Mouse (Mus musculus): ENCODE measurements at regions not wholly inside any gene's neighbourhood (a gene's known extent, or its start where the extent isn't known, plus 50 kb on each side); places are given as distances from the start of the nearest gene placed in this dataset.

DNA sequence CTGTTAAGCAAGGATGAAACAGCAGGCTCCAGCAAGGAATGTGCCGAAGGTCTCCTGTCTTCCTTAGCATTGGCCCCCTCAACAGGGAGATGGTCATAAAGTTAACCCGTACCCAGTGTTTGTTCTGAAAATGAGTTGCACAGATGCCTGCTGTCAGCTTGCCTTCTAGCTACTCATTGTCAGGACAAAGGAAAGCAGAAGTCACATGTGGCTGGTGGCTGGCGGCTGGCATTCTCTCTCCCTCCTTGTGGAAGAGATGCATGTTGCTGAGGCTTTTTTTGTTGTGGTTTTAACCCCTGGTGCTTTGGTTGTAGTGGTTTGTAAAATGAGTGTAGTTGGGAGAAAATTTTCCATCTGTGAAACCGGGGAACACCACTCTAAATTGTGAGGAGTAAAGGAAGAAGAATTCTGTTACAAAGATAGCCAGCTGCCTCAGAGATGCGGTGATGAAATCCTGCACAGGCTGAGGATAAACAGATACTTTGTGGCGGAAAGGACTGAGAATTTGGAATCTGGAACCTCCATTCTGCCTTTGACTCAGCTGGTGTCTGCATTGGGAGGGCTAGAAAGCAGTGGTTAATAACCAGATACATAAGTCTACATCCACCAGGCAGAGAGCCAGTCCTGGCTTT lies 220.2 kb downstream of the Snx13 start:
- WGBS, result 66% methylated on average over 6 of the region's 6 CpGs
- no peak for DNase-seq
- Histone ChIP-seq H3K4me3 (replicated peaks; ENCODE audit: extremely low read depth, low read depth, low read length) (no peak overlapping the region), H3K4me1 (ENCODE audit: control insufficient read depth, insufficient read depth, low read length) (peaks cover 3% of the 10 kb centered on the region; the same call in 1 of the 2 replicates)
- TF ChIP-seq POLR2A (IDR thresholded peaks at IDR 0.05; ENCODE audit: borderline replicate concordance, extremely low read depth, low read depth, low read length), result no peak
- TF ChIP-seq CTCF (IDR thresholded peaks at IDR 0.05; ENCODE audit: insufficient read depth, low read length), result no peak

DNA sequence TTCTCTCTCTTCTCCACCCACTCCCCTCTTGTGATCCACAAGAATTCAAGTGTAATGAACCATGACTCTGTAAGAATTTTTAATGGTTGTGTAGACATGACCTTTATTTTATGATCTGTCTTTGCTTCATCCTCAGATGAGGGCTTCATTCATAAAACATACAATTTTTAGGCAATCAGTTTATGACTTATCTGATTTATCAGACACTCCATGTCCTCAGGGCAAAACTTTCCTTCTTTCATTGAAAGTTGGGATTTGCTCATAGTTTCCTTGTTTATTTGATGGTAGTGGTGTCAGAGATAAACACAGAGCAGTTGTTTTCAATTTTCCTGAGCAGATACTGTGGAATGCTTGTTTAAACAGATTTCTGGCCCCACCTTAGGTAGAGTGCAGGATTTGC lies 212.8 kb downstream of the Snx13 start:
- Histone ChIP-seq H3K4me3 (replicated peaks; ENCODE audit: extremely low read depth, low read depth, low read length) (no peak overlapping the region), H3K4me1 (ENCODE audit: control insufficient read depth, insufficient read depth, low read length) (no peaks in the 10 kb centered on the region)
- TF ChIP-seq POLR2A (IDR thresholded peaks at IDR 0.05; ENCODE audit: borderline replicate concordance, extremely low read depth, low read depth, low read length), result no peak
- TF ChIP-seq CTCF (IDR thresholded peaks at IDR 0.05; ENCODE audit: insufficient read depth, low read length), result no peak
- no peak for DNase-seq

DNA sequence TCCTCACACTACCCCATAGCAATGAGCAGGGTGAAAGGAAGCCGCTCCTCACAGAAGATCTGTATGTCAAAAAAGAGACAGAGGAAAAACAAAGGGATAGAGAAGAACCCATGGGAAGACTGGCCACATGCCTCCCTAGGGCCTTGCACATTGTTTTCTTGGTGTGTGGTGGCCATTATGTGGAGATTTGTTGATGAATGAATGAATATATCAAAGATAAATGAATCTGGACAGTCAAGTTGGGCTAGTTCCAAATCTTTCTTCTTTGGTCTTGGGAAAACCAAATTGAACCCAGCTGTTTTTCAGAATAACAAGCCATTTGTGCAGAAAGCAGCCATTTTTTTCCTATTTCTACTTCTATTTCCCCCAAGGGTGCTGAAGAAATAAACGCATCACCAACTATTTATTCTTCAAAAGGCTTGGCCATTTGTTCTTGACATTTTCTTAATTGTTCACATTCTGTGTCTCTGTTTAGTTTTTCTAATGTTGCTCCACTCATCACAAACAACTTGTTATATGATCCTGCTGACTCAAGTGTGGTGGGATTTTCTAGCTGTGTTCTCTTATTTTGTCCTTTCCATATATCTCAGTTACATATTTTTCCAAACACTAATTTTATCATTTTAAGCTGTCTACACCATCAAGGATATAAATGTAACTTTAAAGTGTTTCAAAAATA lies 208.9 kb downstream of the Snx13 start:
- WGBS, result 75% methylated on average over 2 of the region's 2 CpGs
- TF ChIP-seq CTCF (IDR thresholded peaks at IDR 0.05; ENCODE audit: insufficient read depth, low read length), result no peak
- TF ChIP-seq POLR2A (IDR thresholded peaks at IDR 0.05; ENCODE audit: borderline replicate concordance, extremely low read depth, low read depth, low read length), result no peak
- no peak for DNase-seq
- Histone ChIP-seq H3K4me1 (ENCODE audit: control insufficient read depth, insufficient read depth, low read length) (no peaks in the 10 kb centered on the region), H3K4me3 (replicated peaks; ENCODE audit: extremely low read depth, low read depth, low read length) (no peak overlapping the region)

DNA sequence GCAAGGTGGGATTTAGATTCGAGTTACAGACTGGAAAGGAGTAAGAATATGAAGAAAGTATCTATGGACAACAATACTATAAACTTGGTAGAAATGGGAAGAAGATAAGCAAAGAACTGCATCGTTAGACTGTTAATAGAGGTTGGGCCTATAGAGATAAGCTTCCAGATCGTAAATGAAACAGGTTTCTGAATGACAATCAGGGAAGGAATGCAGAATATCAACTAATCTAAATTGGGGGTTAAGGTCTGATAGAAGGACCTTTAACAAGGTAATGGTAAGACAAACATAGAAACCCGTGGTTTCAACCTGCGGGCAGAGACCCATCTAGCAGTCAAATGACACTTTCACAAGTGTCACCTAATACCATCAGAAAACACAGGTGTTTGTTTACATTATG lies 201.5 kb downstream of the Snx13 start:
- TF ChIP-seq CTCF (IDR thresholded peaks at IDR 0.05; ENCODE audit: insufficient read depth, low read length) (no peak), POLR2A (IDR thresholded peaks at IDR 0.05; ENCODE audit: borderline replicate concordance, extremely low read depth, low read depth, low read length) (no peak)
- DNase-seq, result no peak
- Histone ChIP-seq H3K4me3 (replicated peaks; ENCODE audit: extremely low read depth, low read depth, low read length) (no peak overlapping the region), H3K4me1 (ENCODE audit: control insufficient read depth, insufficient read depth, low read length) (peaks cover 4% of the 10 kb centered on the region)
- 71% methylated on average over 5 of the region's 5 CpGs for WGBS

DNA sequence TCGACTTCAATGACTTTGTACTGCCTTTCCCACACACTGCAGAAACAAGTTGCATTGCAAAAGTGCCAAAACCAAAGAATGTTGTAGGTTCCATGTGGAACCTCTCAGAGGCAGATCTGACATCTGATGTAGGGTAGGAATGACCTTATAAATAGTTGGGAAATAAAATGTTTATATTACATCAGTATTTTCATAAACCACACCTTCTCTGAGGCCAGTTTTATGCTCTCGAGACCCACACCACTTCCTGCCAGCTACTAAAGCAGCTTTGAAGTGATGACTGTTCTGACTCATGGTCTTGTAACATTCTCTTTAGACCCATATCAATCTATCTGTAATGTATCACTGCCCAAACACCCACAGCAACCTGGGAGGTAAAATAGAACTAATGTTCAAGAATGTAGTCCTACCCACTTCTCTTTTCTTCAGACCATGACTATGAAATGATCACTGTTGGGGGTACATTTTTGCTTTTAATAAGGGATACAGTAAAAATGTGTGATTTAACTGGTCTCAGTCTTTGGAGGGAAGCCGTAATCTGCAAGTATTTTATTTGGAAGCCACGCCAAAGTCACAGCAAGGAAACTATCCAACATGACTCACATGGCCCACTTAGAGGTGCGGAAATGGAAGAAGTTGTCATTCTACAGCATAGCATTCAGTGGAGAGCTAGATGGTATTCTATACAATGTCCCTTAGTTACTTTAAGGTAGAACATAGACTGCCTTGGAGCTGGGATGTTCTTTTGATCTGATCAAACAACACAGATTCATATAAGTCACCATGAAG lies 199.4 kb downstream of the Snx13 start:
- TF ChIP-seq POLR2A (IDR thresholded peaks at IDR 0.05; ENCODE audit: borderline replicate concordance, extremely low read depth, low read depth, low read length) (no peak), CTCF (IDR thresholded peaks at IDR 0.05; ENCODE audit: insufficient read depth, low read length) (no peak)
- H3K4me3 ChIP-seq (replicated peaks; ENCODE audit: extremely low read depth, low read depth, low read length), result no peak overlapping the region
- peaks cover 4% of the 10 kb centered on the region for H3K4me1 ChIP-seq (ENCODE audit: control insufficient read depth, insufficient read depth, low read length)
- DNase-seq, result no peak
- 52% methylated on average over 5 of the region's 5 CpGs for WGBS

DNA sequence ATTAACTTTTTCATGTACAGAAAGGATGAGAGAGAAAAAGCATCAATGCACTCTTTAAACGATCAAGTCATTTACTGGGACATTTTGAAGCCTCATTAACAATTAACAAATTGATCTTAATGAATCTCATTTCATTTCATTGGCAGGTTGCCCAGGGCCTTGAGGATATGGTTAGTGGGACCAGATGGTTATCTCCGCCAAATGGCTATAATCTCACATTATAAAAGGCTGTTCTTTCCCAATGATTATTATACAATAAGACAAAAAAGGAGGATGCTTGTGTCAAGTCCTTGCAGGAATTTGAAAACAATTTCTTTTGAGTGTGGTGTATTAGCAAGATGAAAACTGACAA lies 185.3 kb downstream of the Snx13 start:
- Histone ChIP-seq H3K4me3 (replicated peaks; ENCODE audit: extremely low read depth, low read depth, low read length) (no peak overlapping the region), H3K4me1 (ENCODE audit: control insufficient read depth, insufficient read depth, low read length) (no peaks in the 10 kb centered on the region)
- no peak for DNase-seq
- 83% methylated on average over 2 of the region's 2 CpGs for WGBS
- TF ChIP-seq CTCF (IDR thresholded peaks at IDR 0.05; ENCODE audit: insufficient read depth, low read length) (no peak), POLR2A (IDR thresholded peaks at IDR 0.05; ENCODE audit: borderline replicate concordance, extremely low read depth, low read depth, low read length) (no peak)

DNA sequence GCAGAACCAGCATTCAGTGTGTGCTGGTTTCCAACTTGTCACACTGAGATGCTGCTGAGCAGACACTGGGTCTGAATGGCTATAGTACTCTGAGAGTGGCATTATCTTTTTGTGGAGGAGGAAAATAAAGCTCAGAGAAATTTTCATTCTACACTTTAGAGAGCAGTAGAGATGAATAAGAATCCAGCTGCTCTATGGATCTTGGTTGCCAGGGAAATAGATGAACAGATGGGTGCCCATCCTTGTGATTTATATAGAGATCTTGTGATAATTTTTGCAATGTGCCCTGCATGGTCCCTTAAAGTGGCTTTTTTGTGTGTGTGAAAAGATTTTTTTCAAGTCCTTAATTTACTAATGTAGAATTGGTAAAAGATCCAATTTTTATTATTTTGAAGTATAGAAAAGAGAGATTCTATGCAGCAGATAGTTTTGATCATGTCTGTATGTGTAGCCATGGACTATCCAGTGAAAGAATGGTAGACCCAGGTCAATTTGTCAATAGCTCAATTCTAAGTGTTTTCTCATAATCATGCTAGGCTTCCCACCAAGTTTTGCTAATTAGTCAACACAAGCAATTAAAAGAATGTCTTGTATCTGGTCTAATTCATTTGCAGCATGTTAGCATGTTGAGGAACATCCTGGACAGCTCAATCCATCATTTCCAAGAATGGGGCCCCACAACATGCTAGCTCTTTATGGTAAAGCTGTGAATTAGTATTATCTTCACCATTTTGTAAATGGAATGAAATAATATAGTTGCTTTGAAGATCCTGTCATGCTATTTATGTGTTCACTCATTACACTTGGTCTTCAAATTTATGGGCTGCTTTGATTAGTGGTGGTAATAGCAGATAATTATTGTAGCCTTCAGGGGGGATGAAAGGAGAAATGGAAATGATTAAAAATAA lies 184.7 kb downstream of the Snx13 start:
- no peak for DNase-seq
- no peaks in the 10 kb centered on the region for H3K4me1 ChIP-seq (ENCODE audit: control insufficient read depth, insufficient read depth, low read length)
- TF ChIP-seq CTCF (IDR thresholded peaks at IDR 0.05; ENCODE audit: insufficient read depth, low read length) (no peak), POLR2A (IDR thresholded peaks at IDR 0.05; ENCODE audit: borderline replicate concordance, extremely low read depth, low read depth, low read length) (no peak)
- no peak overlapping the region for H3K4me3 ChIP-seq (replicated peaks; ENCODE audit: extremely low read depth, low read depth, low read length)

DNA sequence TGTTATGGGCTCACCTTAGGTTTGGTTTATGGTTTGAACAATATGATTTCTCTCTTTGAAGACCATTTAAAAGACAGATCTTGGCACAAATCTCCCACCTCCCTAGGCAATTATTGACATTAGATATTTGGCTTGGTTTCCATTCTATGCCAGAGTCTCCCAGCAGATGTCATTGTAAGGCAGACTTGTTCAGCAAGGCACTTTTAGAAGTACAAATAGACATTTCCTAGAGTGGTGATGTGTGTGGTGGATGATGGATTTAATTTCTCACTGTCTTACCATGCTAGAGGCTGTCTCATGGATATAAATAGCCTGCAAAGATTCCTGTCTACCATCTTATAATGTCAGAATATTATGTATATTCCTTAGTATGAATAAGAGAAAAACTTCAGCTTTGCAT lies 173.4 kb downstream of the Snx13 start:
- TF ChIP-seq CTCF (IDR thresholded peaks at IDR 0.05; ENCODE audit: insufficient read depth, low read length), result peak; percentile 15; the same call in 1 of the 2 replicates
- no peak for TF ChIP-seq POLR2A (IDR thresholded peaks at IDR 0.05; ENCODE audit: borderline replicate concordance, extremely low read depth, low read depth, low read length)
- Histone ChIP-seq H3K4me1 (ENCODE audit: control insufficient read depth, insufficient read depth, low read length) (no peaks in the 10 kb centered on the region; the same call in none of the 2 replicates), H3K4me3 (replicated peaks; ENCODE audit: extremely low read depth, low read depth, low read length) (no peak overlapping the region)
- no peak for DNase-seq

DNA sequence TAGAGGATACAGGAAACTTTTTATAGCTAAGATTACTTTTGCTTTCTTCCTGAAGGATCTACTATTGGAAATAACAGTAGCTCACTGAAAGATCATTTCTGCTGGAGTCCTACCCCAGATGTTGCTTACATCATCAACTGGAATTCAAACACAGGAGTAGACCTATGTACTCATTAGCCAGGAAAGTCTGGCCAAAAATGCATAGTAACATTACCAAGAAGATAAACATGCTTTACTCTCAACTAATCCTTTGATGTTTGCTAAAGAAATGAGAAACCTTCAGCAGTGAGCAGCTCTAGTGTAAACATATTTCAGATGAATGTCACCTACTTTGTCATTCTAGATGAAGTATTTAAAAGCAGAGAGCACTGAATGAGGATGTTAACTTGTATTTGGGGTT lies 173.0 kb downstream of the Snx13 start:
- H3K4me3 ChIP-seq (replicated peaks; ENCODE audit: extremely low read depth, low read depth, low read length), result no peak overlapping the region
- no peak for DNase-seq
- H3K4me1 ChIP-seq (ENCODE audit: control insufficient read depth, insufficient read depth, low read length), result no peaks in the 10 kb centered on the region; the same call in none of the 2 replicates
- no peak for TF ChIP-seq CTCF (IDR thresholded peaks at IDR 0.05; ENCODE audit: insufficient read depth, low read length)
- TF ChIP-seq POLR2A (IDR thresholded peaks at IDR 0.05; ENCODE audit: borderline replicate concordance, extremely low read depth, low read depth, low read length), result no peak

Measured in lung, adult 2 months (tissue).